Mouse (Mus musculus) MEL (cell line): Measurements from ENCODE around the gene Pdzd9.

Source experiments
- CHD2 ChIP-seq: IDR thresholded peaks from 2 replicates; pipeline ENCODE4 v1.6.1; 2011; ENCODE audit warnings: low read length, improper control_type of control experiment
- CTCF ChIP-seq, 3 experiments: IDR thresholded peaks in 2 of 3; conservative IDR thresholded peaks in 1 of 3; 2 replicates each; pipeline ENCODE4 v1.5.1; 2011 to 2012; ENCODE audit warnings: low read length in 3 of 3, low read depth in 2 of 3, mild to moderate bottlenecking in 2 of 3, improper control_type of control experiment in 1 of 3, inconsistent platforms in 1 of 3, mixed read lengths in 1 of 3, moderate library complexity in 1 of 3; ENCODE audit not compliant: control insufficient read depth in 1 of 3, insufficient read depth in 1 of 3, poor library complexity in 1 of 3, severe bottlenecking in 1 of 3
- E2F4 ChIP-seq: IDR thresholded peaks from 2 replicates; pipeline ENCODE4 v1.6.1; 2011; ENCODE audit warnings: low read depth, low read length, improper control_type of control experiment, borderline replicate concordance
- HCFC1 ChIP-seq: IDR thresholded peaks from 2 replicates; pipeline ENCODE4 v1.6.1; 2012; ENCODE audit warnings: low read depth, mild to moderate bottlenecking, inconsistent platforms, low read length, improper control_type of control experiment, moderate library complexity
- MAX ChIP-seq: IDR thresholded peaks from 2 replicates; pipeline ENCODE4 v1.6.1; 2011; ENCODE audit warnings: low read length, improper control_type of control experiment
- POLR2A ChIP-seq, 2 experiments: IDR thresholded peaks; 2 replicates each; pipeline ENCODE4 v1.6.1; 2011 to 2012; ENCODE audit warnings: low read length in 2 of 2, mild to moderate bottlenecking in 2 of 2, control low read depth in 1 of 2, improper control_type of control experiment in 1 of 2, low read depth in 1 of 2, moderate library complexity in 1 of 2; ENCODE audit not compliant: control insufficient read depth in 1 of 2, insufficient read depth in 1 of 2, poor library complexity in 1 of 2
- UBTF ChIP-seq: IDR thresholded peaks from 2 replicates; pipeline ENCODE4 v1.6.1; 2012; ENCODE audit warnings: low read depth, mild to moderate bottlenecking, inconsistent platforms, low read length, improper control_type of control experiment, moderate library complexity, borderline replicate concordance; ENCODE audit not compliant: insufficient read depth
- ZNF384 ChIP-seq: IDR thresholded peaks from 2 replicates; pipeline ENCODE4 v1.6.1; 2012; ENCODE audit warnings: low read depth, mild to moderate bottlenecking, inconsistent platforms, low read length, improper control_type of control experiment

- TF ChIP-seq UBTF = no peak
- TF ChIP-seq CHD2 = no peak
- TF ChIP-seq MAX = no peak
- TF ChIP-seq CTCF (IDR thresholded peaks at IDR 0.05 in 2 of 3, conservative IDR thresholded peaks at IDR 0.05 in 1 of 3; ENCODE audit: control insufficient read depth in 1 of 3, insufficient read depth in 1 of 3, low read depth in 2 of 3, low read length in 3 of 3, poor library complexity in 1 of 3, severe bottlenecking in 1 of 3) = no peak
- TF ChIP-seq POLR2A (IDR thresholded peaks at IDR 0.05; ENCODE audit: control insufficient read depth in 1 of 2, insufficient read depth in 1 of 2, low read depth in 1 of 2, low read length in 2 of 2, poor library complexity in 1 of 2) = no peak
- no peak for TF ChIP-seq HCFC1
- no peak for TF ChIP-seq ZNF384
- no peak for TF ChIP-seq E2F4
Observed at GRCm38 (mm10) chr7:120695641-120696040, 25.5 kb upstream of the Pdzd9 start.
